Mouse (Mus musculus): ENCODE data around the gene Chst15.

Gene Chst15

DNA sequence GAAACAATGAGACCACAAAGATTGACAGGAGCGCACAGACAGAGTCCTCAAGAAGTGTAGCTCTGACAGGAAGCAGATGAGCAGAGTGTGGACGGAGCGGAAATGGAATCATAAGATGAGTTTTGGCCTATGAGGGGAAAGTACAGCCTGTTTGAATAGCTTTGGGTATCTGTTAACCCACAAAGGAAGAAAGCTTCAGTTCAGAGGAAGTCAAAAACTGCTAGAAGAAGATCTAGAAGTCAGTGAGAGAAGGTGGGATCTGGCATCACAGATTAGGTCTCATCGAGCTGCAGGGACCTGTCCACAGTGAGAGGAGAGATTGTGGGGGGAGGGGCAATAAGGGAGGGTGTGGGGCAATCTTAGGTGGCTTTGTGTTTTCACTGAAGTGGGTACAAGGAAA lies 18.3 kb upstream of the Chst15 start:
- peak; percentile 32 to 48 for DNase-seq

DNA sequence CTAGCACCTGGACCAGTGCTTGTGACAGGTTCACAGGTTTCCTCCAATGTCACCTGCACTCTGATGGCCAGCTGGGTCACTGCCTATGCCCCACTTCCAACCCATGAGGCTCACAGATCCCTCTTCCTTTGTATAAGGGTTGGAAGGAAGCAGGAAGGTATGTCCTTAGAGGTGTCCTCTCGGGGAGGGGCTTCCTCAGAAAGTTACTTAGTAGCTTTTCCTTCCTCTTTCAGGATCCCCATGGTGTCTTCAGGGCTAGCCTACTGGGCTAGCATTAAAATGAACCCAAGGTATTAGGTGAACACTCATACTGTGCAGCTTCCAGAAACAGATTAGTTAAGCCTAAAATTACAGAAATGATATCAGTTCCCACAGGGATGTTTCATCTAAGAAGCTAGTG lies 16.1 kb upstream of the Chst15 start:
- no peak for DNase-seq

DNA sequence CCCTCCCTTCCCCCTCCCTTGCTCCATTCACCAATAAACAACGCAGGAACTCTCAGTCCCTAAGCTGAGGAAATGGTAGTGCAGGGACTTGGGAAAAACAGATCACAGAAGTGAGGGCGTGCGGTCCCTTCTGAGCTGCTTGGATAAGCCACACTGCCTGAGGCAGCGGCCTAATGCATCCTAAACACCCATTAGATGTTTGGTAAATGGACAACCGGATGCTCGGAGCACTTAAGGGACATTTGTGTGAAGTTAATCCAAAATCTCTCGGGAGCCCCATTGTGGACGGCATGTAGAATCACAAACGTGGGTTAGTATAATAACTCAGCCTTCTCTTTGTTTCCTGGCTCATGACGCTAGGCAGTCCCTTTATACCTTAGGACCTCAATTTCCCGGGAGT lies 15.1 kb upstream of the Chst15 start:
- no peak for DNase-seq

DNA sequence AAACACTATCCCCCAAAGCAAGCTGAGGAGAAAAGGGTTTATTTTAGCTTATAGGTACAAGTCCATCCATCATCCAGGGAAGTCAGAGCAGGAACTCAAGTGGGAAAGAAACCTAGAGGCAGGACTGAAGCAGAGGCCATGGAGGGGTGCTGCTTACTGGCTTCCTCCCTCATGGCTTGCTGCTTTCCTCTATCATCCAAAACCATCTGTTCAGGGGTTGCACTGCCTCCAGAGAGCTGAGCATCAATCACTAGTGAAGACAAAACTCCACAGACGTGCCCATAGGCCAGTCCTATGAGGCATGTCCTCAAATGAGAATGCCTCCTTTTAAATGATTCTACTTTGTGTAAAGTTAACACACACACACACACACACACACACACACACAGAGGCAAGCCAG lies 13.2 kb upstream of the Chst15 start:
- no peak for DNase-seq

DNA sequence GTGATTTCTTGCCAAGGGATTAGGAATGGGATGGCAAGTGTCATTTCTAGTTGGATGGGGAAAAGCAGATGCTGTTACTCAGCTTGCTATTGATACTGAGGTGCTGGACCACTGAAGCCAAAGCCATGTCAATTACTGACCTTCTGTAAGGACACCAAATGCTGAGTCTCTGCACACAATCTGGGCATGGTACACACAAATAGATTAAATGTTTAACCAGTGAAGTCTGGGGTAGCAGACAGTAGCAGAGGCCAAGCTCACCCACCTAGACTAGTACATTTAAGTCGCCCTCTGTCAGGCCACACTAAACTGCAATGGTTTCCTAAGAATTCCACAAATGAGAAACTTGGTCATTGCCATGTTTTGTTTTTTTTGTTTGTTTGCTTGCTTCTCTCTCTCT lies 11.6 kb upstream of the Chst15 start:
- no peak for DNase-seq

DNA sequence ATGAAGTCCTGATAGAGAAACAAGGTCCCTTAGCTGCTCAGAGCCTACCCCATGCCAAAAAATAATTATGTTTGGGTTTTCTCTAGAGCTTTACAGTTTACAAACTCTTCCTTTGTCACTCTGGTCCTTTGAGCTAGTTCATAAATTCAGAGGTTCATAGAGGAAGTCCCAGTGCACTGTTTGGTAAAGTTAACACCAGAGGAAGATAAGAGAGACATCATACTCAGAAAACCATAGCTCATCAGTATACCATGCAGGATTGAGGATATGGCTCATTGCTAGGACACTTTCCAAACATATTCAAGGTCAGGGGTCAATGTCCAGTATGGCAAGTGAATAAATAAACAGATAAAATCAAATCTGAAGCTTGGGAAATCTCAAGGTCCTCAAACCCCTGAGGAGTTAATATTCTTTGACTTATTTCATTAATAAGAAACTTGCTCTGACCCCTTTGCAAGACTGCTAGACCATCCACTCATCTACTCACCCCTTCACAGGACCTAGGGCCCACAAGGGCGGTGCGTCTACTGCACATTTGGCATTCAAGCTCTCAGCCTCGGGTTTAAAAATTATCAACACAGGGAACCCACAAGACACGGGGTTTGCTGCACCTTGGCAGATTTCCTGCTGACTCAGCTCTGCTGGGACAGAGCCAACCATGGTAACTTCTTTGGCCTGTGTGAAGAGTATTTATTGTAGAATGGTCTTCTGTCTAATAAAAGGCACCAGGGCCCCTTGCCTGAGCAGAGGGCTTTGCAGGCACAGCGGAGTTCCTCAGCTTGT lies 8.7 kb upstream of the Chst15 start:
- no peak for DNase-seq

DNA sequence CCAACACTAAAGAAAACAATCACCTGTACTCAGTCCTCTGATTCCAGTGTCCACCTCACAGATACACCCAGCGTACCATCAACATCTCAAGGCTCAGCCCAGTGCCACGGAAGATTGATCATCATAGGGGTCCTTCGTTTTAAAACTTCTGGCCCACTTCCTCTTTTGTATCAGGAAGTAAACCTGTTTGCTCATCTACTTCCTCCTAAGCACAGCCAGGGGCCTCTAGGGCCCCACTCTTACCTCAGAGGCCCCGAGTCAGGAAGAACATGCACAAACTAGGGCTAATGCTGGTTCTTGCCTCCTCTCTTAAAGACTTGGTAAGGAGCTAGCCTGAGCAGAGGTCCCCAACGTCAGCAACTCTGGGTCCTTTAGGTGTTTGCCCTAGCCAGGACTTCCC lies 6.4 kb upstream of the Chst15 start:
- peak; percentile 12 to 29 for DNase-seq

DNA sequence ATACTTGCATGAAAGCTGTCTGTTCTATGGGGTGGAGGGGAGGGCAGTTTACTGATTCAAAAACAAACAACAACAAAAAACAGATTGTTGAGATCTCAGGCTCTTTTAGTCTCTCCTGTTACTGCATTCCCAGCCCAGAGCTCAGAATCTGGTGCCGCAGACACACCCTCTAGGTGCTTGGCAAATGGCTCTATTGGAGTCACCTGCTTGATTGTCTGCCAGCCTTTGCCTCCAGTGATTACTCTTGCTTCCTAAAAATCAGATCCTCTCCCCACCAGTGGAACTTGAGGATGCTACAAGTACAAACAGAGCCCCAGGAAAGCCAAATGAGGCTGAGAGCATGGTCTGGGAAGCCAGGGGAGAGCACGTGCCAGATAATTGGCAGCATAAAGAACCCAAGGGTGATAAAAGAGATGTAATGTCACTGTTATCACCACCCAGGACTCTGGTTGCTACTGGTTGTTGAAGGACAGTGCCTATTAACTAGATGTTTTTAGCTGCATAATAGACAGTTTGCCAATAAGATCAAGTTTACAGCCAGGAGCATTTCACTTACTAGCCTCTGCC lies 4.4 kb upstream of the Chst15 start:
- DNase-seq: no peak

DNA sequence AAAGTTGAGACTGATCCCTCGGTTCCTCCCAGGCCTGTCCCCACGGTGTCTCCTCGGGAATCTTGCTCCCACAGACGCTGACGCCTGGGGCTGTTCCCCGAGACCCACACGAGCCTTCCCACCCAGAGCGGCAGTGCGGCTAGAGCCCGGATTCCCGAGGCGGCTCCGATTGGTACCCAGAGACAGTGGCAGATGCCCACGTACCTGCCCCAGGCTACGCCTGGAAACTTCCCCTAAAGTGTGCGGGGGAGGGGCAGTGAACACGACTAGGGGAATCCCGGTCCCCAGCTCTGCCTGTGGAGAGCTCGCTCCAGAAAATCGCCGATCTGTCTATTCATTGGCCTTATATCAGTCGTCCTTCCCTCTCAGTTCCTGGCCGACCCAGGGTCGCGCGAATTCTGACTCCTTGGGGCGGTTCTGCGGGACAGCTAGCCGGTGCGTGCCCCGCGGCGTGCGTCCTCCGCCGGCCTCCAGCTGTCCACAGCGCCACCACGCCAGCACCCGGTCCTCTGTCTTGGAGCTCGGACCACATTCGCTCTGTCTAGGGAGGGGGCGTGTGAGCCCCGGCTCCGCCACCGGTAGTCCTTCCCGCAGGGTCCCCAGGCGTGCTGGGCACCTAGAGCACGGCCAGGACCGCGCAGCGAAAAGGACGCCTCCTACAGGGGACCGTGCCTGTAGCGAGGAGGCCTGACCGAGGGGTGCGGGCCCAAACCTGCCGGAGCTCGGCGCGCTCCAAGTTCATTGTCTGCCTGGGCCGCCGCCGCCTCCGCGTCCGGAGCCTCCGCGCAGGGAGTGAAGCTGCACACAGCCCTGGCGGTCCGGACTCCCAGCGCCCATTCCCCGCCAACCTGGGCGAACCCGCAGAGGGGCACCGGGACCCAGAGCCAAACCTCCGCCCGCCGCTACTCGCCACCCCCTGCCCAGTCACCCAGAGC lies 660 bp downstream of the Chst15 start:
- DNase-seq: peak; percentile 77 to 79

DNA sequence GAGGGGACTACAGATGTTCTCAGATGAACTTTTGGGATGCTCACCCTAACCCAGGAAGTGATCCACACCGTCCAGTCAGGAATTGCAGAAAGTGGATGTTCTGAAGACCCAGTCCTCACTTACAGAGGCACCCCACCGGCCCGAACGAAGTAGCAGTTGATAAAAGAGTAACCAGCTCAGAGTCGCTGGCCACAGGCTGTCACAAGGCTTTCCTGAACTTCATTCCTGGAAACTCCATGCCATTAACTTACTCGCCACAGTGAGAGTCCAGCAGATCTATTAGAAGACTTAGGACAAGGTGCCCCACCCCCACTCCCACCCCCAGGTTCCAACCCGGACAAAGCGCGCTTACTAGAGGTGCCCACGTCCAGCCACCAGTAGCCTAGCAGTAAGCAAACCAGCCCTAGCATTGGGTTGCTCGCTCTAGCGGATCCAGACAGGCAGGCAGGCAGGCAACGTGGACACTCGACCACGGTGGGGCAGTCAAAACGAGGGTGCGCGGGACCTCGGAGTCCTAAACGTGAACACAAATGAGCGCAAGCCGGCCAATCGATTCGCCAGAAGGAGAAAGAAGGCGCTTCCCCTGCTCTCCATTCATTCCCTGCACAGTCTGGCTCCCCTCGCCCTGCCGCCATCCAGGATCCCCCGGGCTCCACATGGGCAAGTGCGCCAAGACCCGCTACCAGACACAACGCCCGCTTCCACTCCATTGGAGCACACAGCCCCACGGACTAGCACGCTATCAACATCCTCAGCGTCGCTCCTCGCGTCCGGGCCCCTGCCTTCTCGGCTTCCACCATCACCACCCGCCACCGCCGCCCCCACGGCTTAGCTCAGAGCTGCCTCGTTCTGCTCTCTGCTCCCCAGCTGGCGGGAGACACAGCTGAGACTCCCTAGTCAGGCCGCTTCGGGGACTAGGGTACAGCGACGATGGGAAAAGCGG lies 1.6 kb downstream of the Chst15 start:
- peak; percentile 78 to 82 for DNase-seq

DNA sequence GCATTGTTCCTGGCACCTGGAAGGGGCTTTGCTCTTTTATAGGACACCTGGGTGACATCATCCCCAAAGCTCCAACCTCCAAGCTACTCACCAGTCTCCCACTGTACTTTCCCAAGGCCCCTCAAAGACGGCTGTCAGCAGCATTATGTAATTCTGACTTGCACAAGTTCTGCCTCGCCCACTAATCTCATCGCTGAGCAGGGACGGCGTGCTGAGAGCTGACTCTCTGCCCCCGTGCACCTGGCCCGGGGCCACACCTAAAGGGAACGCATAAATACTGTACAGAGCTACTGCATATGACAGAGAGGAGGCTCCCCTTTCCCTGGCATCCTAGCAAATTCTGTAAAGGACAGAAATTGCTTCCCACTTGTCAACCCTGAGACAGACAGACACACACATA lies 4.6 kb downstream of the Chst15 start:
- DNase-seq: no peak

DNA sequence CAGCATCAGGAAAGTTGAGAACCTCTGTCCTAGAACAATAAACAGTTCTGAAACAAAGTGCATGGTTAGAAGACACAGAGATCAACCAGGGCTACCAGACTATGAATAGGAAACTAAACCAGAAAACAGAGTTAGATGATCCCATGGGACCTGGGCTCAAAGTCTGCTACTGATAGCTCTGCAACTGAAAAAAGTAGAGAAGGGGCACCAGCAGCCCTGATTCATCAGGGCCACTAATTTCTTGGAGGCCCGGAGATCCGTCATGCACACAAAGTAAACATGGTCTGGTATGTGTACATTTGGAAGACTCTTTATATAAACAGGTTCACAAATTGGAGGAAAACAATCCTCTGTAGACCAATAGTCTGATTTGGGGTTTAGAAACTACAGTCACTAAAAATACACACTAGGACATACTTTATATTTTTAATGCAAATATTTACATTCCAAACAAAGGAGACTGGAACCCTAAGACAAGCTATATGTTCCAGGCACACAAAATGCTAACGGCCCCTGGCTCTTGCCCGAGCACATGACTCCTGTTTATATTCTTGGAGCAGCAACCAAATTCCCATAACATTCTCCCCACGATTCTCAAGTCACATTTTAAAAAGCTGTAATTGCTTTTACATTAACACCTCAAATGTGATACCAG lies 8.4 kb downstream of the Chst15 start:
- no peak for DNase-seq

DNA sequence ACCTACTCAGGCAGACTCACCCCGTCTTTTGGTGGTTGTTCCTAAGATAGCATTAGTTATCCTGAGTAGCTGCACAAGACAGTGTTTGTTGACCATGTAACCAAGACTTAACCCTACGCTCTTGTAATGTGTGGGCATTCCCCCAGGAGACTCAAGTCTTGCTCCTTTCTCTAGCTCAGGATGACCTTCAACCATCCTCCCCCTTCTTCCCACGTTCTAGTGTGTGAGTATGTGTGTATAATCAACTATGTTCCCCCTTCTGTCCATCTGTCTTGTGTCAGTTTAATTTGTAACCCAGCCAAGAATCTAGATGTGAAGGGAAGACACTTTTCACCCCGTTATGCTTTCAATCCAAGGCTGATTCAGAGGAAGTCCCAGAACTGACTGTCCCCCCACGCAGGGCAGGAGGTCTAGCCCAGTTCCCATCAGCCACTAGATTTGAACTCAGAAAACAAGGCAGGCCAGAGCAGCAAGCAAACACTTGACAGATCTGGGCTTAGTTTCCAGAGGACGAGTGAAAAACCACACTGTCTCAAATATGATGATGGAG lies 9.2 kb downstream of the Chst15 start:
- no peak for DNase-seq

DNA sequence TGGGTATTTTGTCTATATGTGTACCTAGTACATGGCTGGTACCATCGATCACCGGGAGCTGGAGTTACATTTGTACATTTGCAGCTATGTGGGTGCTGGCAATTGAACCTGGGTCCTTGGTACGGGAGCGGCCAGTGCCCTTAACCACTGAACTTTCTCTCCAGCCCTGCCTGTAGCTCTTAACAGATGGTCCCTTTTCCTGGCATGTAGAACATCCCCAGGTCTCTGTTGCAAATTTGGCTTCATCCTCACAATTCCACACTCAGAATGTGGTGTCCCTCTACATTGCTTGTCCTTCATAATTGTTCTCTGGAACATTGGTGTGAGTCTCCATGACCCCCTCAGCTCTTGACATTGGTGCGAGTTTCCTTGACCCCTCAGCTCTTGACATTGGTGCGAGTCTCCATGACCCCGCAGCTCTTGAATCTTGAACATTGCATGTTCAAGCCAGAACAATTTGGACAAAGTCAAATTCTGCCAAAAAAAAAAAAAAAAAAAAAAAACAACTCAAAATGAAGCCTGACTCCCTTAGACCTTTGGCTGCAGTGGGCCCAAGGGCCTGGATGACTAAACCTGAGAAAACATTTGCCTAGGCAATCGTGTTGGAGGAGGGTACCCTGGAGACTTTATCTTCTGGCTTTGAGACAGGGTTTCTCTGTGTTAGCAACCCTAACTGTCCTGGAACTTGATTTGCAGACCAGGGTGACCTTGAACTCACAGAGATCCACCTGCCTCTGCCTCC lies 10.2 kb downstream of the Chst15 start:
- no peak for DNase-seq

DNA sequence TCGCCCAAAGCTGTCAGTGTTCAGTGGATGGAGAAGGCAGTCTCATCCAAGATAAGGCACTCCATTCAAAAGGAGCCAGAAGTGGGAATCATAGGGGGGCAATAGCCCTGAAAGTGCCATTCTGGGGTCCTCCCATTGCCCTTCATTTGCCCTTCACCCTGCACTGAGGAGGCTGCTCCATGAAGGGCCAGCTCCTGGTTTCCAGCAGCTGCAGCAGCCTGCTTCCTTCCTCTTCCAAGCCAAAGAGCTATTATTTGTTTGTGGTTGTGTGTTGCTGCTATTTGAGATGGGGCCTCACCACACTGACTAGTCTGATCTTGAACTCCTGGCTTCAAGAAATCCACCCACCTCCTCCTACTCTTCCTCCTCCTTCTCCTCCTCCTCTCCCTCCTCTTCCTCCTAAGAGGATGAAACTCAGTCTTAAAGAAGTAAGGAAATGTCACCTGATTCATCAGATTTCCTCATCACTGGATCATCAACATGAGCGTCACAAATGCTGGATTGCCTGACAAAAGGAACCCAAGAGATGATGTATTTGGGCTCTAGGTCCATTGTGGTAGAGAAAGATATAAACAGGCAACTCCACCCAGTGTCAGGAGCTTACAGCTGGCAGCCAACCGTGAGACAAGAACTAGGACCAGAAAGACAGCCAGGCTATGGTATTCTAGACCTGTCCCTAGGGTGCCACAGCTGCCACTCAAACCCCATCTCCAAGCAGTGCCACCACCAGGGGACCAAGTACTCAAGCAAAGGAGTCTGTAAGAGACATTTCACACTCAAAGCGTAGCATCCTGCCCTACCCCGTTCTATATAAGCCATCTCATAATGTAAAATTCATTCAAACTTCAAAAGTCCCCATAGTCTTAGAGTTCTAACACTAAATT lies 11.3 kb downstream of the Chst15 start:
- no peak for DNase-seq

DNA sequence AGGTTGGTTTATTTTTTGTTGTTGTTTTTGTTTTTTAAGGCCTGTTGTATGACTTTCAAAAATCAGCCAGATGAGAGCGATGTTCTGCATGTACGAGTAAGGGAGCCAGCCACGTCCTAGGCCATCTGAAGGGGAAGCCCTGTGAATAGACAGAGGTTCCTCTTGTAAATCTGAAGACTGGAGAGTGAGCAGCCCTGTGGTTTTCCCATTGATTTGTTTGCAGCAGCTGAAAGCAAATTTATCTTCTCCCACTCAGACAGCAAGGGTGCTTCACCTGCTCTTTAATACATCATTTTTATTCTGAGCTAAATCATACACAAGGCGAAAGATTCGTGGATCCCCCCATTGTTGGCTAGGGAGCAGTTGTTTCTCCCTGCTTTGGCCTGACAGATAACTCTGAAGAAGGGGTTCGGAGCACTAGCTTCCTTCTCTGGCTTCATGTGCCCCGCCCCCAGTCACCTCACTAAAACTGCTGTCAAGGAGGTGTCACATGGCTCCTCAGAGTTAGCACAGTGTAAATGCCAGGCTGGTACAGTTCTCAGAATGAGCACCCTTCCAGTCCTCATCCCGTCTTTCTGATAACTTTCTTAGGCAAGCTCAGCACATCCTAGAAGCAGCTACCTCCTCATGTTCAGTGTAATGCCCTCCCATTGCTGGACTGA lies 12.5 kb downstream of the Chst15 start:
- peak; percentile 51 to 62 for DNase-seq

DNA sequence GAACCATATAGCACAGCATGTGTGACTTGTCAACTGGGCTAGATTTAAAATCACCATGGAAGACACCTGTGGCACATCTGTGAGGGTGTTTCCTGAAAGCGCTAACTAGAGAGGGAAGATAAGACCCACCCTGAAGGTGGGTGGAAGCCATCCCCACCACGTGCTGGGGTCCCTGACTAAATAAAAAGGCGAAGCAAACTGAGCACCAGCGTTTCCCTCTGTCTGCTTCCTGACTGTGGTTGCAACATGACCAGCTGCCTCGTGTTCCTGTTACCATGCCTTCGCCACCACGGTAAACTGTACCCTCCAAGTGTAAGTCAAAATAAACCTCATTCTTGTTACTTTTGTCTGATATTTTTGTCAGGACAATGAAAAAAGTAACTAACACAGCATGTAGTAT lies 13.0 kb downstream of the Chst15 start:
- DNase-seq: peak; percentile 46 to 71

DNA sequence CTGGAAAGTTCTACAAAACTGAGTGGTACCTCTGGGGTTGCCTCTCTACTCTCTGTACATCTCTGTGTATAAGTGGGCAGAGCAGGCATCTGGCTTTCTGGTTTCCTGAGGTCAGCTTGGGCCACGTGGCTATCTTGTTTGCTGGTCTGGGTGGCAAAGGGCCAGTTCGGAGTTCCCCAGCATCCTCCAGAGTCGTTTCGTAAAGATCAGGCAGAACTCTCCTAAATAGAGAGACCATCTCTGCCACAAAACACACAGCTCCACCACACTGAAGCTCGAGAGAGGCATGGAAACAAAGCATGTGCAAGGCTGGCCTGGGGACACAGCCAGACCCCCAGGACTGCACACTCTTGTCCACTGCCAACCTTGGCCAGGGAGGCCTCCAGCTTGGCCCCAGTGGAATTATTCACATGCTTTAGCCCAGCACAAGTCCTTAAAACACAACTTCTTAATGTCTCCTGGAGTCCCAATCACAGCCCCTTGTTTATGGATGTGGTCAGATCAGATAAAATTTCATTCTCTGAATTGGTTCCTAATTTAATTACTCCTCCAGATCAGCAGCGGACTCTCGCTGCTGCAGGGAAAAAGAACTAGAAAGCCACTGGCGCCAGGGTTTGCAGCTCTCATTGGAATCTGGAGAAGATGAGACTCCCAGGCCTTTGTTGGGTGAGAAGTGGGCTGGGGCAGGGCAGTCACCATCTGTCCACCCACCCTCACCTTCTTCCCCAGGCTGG lies 14.4 kb downstream of the Chst15 start:
- no peak for DNase-seq

Measured in thymus, postnatal 36 days (tissue).